Mouse (Mus musculus): ENCODE results near the gene Megf8. TPM values are rescaled to one million over a fixed set of nuclear protein-coding genes. Genes with fewer than 3 reads are reported as not detected.

The Megf8 gene
- polyA plus RNA-seq, 1 experiment from 2014 or later = 19.5 TPM

DNA sequence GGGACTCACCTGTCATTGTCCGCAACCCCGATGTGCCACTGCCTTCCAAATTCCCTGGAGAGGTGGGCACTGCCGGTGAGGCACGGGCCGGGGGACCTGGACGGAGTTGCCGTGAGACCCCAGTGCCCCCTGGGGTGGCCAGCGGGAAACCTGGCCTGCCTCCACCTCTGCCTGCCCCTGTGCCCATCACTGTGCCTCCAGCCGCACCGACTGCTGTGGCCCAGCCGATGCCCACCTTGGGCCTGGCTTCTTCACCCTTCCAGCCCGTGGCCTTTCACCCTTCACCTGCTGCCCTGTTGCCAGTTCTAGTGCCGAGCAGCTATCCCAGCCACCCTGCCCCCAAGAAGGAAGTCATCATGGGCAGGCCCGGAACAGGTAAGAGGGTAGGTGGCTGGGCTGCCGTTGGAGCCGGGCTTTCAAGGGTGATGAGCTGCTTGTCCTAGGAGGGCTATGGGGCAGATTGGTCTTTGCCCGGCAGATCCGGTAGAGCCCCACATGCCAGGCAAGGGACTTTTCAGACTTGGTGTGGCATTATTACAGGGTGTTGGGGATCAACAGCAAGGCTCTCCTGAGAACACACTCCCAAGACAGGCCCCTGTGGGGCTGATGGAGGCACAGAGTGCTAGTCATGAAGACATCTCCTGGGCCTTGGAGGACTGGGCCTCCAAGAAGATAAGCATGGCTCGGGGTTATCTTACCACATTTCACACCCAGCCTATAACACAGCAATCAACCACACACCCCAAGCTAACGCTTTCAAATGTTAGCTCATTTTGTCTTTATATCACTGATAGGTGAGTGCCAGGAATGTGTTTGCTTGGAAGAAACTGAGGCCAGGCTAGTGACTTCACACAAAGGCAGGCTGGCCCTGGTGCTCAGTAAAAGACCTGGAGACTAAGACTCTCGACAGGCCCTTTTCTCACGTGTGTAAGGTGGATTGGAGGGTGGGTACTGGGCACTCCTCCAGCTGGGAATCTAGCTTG lies 43.4 kb upstream of the Megf8 start:
- H3K9ac ChIP-seq = no peak overlapping the region; the same call in 1 of the 2 replicates
- WGBS = 89% methylated on average over 22 of the region's 22 CpGs
- H3K4me3 ChIP-seq = no peak overlapping the region
- no peaks in the 10 kb centered on the region for H3K27me3 ChIP-seq
- ATAC-seq (ENCODE audit: low FRiP score, low read depth) = no peak
- H3K4me1 ChIP-seq = peaks cover 65% of the 10 kb centered on the region
- H3K36me3 ChIP-seq = peaks cover 44% of the 10 kb centered on the region
- H3K27ac ChIP-seq = peak overlapping the region; percentile 58; the same call in 1 of the 2 replicates
- 0 out of 2 replicates have a peak overlapping the region, but pooled peaks have one; percentile 23 for H3K4me2 ChIP-seq (replicated peaks)
- no peaks in the 10 kb centered on the region for H3K9me3 ChIP-seq

DNA sequence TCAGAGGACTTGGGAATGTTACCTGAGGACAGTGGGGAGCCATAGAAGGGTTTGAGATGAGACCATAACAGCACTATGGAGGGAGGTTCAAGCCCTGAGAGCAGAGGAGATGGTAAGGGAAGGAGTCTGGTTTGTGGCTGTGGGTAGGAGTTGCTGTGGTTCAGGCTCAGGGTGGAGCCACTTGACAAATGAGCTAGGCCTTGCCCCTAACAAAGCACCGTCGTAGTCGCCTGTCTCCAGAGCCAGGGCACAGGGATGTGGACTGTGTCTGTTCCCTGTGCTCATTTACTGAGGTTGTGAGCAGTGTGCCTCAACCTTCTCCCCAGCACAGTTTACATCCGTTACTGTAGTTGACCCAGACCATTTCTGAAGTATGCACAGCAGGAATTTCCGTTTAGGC lies 42.4 kb upstream of the Megf8 start:
- no peak for ATAC-seq (ENCODE audit: low FRiP score, low read depth)
- peak overlapping the region; percentile 9; the same call in 1 of the 2 replicates for H3K4me2 ChIP-seq (replicated peaks)
- H3K4me1 ChIP-seq = peaks cover 56% of the 10 kb centered on the region
- no peaks in the 10 kb centered on the region for H3K27me3 ChIP-seq
- H3K4me3 ChIP-seq = no peak overlapping the region
- no peak overlapping the region; the same call in none of the 2 replicates for H3K9ac ChIP-seq
- peaks cover 44% of the 10 kb centered on the region for H3K36me3 ChIP-seq
- WGBS = 48% methylated on average over 5 of the region's 5 CpGs
- peak overlapping the region; percentile 58; the same call in 1 of the 2 replicates for H3K27ac ChIP-seq
- H3K9me3 ChIP-seq = no peaks in the 10 kb centered on the region

- Histone ChIP-seq H3K4me1 (peaks cover 55% of the 10 kb centered on the region), H3K9ac (peak overlapping the region; percentile 26), H3K36me3 (peaks cover 44% of the 10 kb centered on the region), H3K27ac (peak overlapping the region; percentile 58; the same call in 1 of the 2 replicates), H3K4me2 (replicated peaks) (peak overlapping the region; percentile 9; the same call in 1 of the 2 replicates), H3K4me3 (no peak overlapping the region), H3K27me3 (no peaks in the 10 kb centered on the region), H3K9me3 (no peaks in the 10 kb centered on the region)
- ATAC-seq (ENCODE audit: low FRiP score, low read depth) = no peak
- 80% methylated on average over 3 of the region's 3 CpGs for WGBS
Measured at GRCm38 (mm10) chr7:25274996-25275395, 42.0 kb upstream of the Megf8 start.

DNA sequence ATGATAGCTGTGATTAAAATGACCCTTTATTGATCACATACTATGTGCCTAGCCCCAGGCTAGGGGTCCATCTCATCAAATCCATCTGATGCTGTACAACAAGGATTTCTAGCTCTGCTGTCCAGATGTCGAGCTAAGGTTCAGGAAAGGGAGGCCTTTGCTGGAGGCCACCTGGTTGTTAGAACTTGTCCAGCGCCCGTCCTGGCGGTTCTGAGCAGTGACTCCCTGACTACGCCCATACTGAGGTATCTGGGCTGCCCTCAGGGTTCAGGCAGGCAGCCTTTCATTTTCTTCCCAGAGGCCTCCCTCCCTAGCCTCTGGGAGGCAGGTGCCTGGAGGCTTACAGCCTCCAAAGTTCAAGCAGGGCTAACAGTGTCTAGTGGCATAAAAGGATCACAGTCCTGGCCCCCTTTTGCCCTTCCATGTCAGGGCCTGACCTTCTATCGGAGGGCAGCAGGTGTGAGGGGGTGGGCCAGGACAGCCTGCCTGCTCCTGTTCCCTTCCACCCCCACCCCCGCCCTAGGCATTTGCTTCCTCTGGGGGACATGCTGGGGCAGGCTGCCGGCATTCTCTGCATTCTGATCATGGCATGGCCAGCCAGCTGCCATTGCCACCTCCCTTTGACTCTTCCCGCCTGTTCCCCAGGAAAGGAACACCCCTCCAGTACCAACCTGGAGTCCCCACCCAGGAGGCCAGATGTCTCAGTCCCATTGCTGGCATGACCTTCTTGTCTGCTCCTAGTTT lies 41.2 kb upstream of the Megf8 start:
- Histone ChIP-seq H3K4me2 (replicated peaks) (peak overlapping the region; percentile 25), H3K4me1 (peaks cover 59% of the 10 kb centered on the region), H3K27me3 (no peaks in the 10 kb centered on the region), H3K9ac (peak overlapping the region; percentile 53), H3K36me3 (peaks cover 43% of the 10 kb centered on the region), H3K9me3 (no peaks in the 10 kb centered on the region), H3K4me3 (no peak overlapping the region), H3K27ac (peak overlapping the region; percentile 100; the same call in 1 of the 2 replicates)
- ATAC-seq (ENCODE audit: low FRiP score, low read depth) = no peak
- WGBS = 35% methylated on average over 9 of the region's 9 CpGs

DNA sequence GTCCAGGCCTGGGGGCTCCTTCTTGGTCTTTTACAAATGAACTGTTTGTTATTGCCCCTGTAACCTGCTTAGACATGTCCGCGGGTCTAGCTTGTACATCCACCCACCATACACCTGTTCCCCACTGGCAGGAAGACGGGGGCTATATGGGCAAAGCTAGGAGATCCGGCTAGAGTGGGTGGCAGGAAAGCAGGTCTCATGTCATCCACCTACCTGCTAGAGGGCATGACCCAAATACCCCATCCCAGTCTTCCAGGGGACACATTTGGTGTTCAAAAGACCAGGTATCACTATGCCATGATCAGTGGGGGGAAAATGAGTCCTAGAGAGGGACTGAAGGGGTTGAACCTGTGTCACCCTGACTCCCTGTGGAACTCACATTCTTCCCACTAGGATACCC lies 39.6 kb upstream of the Megf8 start:
- peak overlapping the region; percentile 70 for H3K9ac ChIP-seq
- no peaks in the 10 kb centered on the region for H3K9me3 ChIP-seq
- 78% methylated on average over 4 of the region's 4 CpGs for WGBS
- peak overlapping the region; percentile 100 for H3K27ac ChIP-seq
- ATAC-seq (ENCODE audit: low FRiP score, low read depth) = no peak
- H3K4me2 ChIP-seq (replicated peaks) = peak overlapping the region; percentile 82
- peaks cover 69% of the 10 kb centered on the region for H3K4me1 ChIP-seq
- H3K36me3 ChIP-seq = peaks cover 27% of the 10 kb centered on the region
- H3K27me3 ChIP-seq = no peaks in the 10 kb centered on the region
- peak overlapping the region; percentile 85 for H3K4me3 ChIP-seq

DNA sequence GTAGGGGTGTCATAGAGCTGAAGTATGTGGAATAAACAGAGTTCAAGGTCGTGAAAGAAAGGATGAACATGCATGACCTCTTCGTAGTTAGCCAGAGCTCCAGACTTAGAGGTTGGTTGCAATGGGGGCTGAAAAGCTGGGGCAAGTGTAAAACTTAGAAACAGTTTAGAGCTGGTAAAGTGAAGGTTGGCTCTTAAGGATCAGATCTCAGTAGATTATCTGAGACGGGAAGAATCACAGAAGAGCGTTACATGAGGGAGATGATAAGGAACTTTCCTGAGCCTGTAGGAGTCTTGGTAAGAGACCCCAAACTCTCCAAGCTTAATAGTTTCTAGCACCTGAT lies 39.0 kb upstream of the Megf8 start:
- no peaks in the 10 kb centered on the region for H3K27me3 ChIP-seq
- peaks cover 21% of the 10 kb centered on the region for H3K36me3 ChIP-seq
- WGBS = 11% methylated on average over 4 of the region's 4 CpGs
- H3K4me3 ChIP-seq = peak overlapping the region; percentile 85
- peak overlapping the region; percentile 100 for H3K27ac ChIP-seq
- peak overlapping the region; percentile 82 for H3K4me2 ChIP-seq (replicated peaks)
- no peaks in the 10 kb centered on the region for H3K9me3 ChIP-seq
- ATAC-seq (ENCODE audit: low FRiP score, low read depth) = no peak
- H3K4me1 ChIP-seq = peaks cover 69% of the 10 kb centered on the region
- peak overlapping the region; percentile 70 for H3K9ac ChIP-seq

GRCm38 (mm10) chr7:25278341-25279075 lies 38.5 kb upstream of the Megf8 start:
- Histone ChIP-seq H3K4me3 (peak overlapping the region; percentile 85), H3K27ac (peak overlapping the region; percentile 100), H3K4me2 (replicated peaks) (peak overlapping the region; percentile 82), H3K9me3 (no peaks in the 10 kb centered on the region), H3K27me3 (no peaks in the 10 kb centered on the region), H3K9ac (peak overlapping the region; percentile 70), H3K4me1 (peaks cover 70% of the 10 kb centered on the region), H3K36me3 (peaks cover 16% of the 10 kb centered on the region)
- under 1% methylated on average over 57 of the region's 60 CpGs for WGBS
- peak; percentile 48 for ATAC-seq (ENCODE audit: low FRiP score, low read depth)

- Histone ChIP-seq H3K9me3 (no peaks in the 10 kb centered on the region), H3K27me3 (no peaks in the 10 kb centered on the region), H3K27ac (peak overlapping the region; percentile 100), H3K9ac (peak overlapping the region; percentile 70), H3K4me1 (peaks cover 70% of the 10 kb centered on the region), H3K4me2 (replicated peaks) (peak overlapping the region; percentile 82), H3K4me3 (peak overlapping the region; percentile 85), H3K36me3 (peaks cover 10% of the 10 kb centered on the region)
- under 1% methylated on average over 44 of the region's 49 CpGs for WGBS
- ATAC-seq (ENCODE audit: low FRiP score, low read depth) = peak; percentile 48
Measured at GRCm38 (mm10) chr7:25279076-25279860, 37.7 kb upstream of the Megf8 start.

- peak; percentile 51 for ATAC-seq (ENCODE audit: low FRiP score, low read depth)
- WGBS = 0% methylated on average over 6 of the region's 6 CpGs
Measured at GRCm38 (mm10) chr7:25279861-25280791, 36.8 kb upstream of the Megf8 start.

GRCm38 (mm10) chr7:25281166-25281733 lies 35.7 kb upstream of the Megf8 start:
- no peaks in the 10 kb centered on the region for H3K9me3 ChIP-seq
- peaks cover 17% of the 10 kb centered on the region for H3K36me3 ChIP-seq
- peak overlapping the region; percentile 100 for H3K27ac ChIP-seq
- WGBS = 15% methylated on average over 12 of the region's 12 CpGs
- no peak for ATAC-seq (ENCODE audit: low FRiP score, low read depth)
- H3K4me2 ChIP-seq (replicated peaks) = peak overlapping the region; percentile 82
- H3K4me3 ChIP-seq = peak overlapping the region; percentile 85
- no peaks in the 10 kb centered on the region for H3K27me3 ChIP-seq
- peak overlapping the region; percentile 50 for H3K9ac ChIP-seq
- peaks cover 59% of the 10 kb centered on the region for H3K4me1 ChIP-seq

More at GRCm38 (mm10) chr7:25279861-25280791, 36.8 kb upstream of the Megf8 start:
- peak overlapping the region; percentile 70 for H3K9ac ChIP-seq
- H3K4me1 ChIP-seq = peaks cover 70% of the 10 kb centered on the region
- H3K36me3 ChIP-seq = peaks cover 9% of the 10 kb centered on the region
- H3K27ac ChIP-seq = peak overlapping the region; percentile 100
- H3K4me3 ChIP-seq = peak overlapping the region; percentile 85
- no peaks in the 10 kb centered on the region for H3K9me3 ChIP-seq
- H3K27me3 ChIP-seq = no peaks in the 10 kb centered on the region
- H3K4me2 ChIP-seq (replicated peaks) = peak overlapping the region; percentile 82
